Comparison of ENCODE assay signal across 10 mouse cellular contexts in the genomic region with DNA sequence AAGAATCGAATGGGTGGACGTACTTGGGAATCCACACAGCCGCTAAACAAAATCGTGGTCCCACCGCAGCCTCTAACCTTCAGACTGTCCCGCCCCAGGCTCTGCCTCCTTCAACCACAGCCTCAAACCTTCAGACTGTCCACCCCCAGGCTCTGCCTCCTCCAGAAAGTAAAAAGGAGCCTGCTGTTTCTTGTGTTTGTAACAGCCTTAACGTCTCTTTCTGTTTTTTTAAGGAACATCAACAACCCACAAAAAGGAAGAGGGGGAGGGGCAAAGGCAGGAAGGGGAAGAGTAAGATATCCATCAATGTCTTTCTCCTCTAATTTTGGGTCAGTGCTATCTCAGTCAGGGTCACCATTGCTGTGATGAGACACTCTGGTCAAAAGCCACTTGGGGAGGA. TPM values are rescaled to one million over a fixed set of nuclear protein-coding genes. Genes with fewer than 3 reads are reported as not detected.
DNase-seq lines count a peak whose midpoint lies in the region; ATAC-seq and TF ChIP-seq lines count a peak whose summit lies in the region.
"Had no signal": no experiment of that assay in that cellular context is flagged by ENCODE, and none has a peak within 500 bp of the region (broad histone marks: within the 10 kb centered on the region; RNA-seq: fewer than 3 reads in every experiment).

No protein-coding gene starts in this region.

- H3K27me3 ChIP-seq in kidney, embryonic 15.5 days: no peaks in the 10 kb centered on the region
- H3K27me3 ChIP-seq: embryonic facial prominence, embryonic 12.5 days; Patski had no signal

- DNase-seq in layer of hippocampus, adult 2 months (ENCODE audit: low spot score in 2 of 2): no peak
- no peak for DNase-seq in layer of hippocampus, adult 18-20 months (ENCODE audit: low spot score in 2 of 2)
- peak; percentile 47 for DNase-seq in lung, postnatal 25 days (ENCODE audit: low spot score)
- DNase-seq in thymus, postnatal 0 days (ENCODE audit: low spot score): peak; percentile 37
- DNase-seq in cerebellum, adult 11 months: no peak
- DNase-seq in Muller cell, postnatal 12 days (ENCODE audit: inconsistent ontology term): no peak
- DNase-seq in cerebellum, adult 8-10 months: no peak

- no peaks in the 10 kb centered on the region for H3K9me3 ChIP-seq in kidney, embryonic 15.5 days (replicated peaks)
- H3K9me3 ChIP-seq: embryonic facial prominence, embryonic 12.5 days had no signal

- WGBS in kidney, embryonic 15.5 days: 62% methylated on average over 7 of the region's 7 CpGs

- no peak for TF ChIP-seq CTCF in layer of hippocampus, adult 2 months (conservative IDR thresholded peaks at IDR 0.05)

- H3K4me3 ChIP-seq in layer of hippocampus, adult 2 months: no peak overlapping the region
- H3K4me3 ChIP-seq in kidney, embryonic 15.5 days (replicated peaks): no peak overlapping the region
- H3K4me3 ChIP-seq: embryonic facial prominence, embryonic 12.5 days had no signal

- ATAC-seq in kidney, embryonic 15.5 days (replicated peaks; ENCODE audit: low FRiP score): no peak
- ATAC-seq: Patski had no signal

- H3K9ac ChIP-seq in kidney, embryonic 15.5 days: no peak overlapping the region
- H3K9ac ChIP-seq: embryonic facial prominence, embryonic 12.5 days had no signal

- H3K4me1 ChIP-seq in kidney, embryonic 15.5 days: peaks cover 27% of the 10 kb centered on the region

- no peak overlapping the region for H3K4me2 ChIP-seq in kidney, embryonic 15.5 days
- H3K4me2 ChIP-seq: embryonic facial prominence, embryonic 12.5 days had no signal

- peak overlapping the region; percentile 39; the same call in 1 of the 2 replicates for H3K27ac ChIP-seq in layer of hippocampus, adult 2 months
- H3K27ac ChIP-seq in kidney, embryonic 15.5 days: peak overlapping the region; percentile 56
- H3K27ac ChIP-seq: embryonic facial prominence, embryonic 12.5 days had no signal

- H3K36me3 ChIP-seq in kidney, embryonic 15.5 days: no peaks in the 10 kb centered on the region
- H3K36me3 ChIP-seq: embryonic facial prominence, embryonic 12.5 days had no signal

RNA-seq across cellular contexts. Expression of a gene that starts 25.2 kb away (rescaled TPM):
- total RNA-seq in layer of hippocampus, adult 2 months (2021): 10 to 100 TPM; 49.2 to 53.1 TPM
- total RNA-seq in layer of hippocampus, adult 18-20 months (2021): 10 to 100 TPM; 53.9 to 56.4 TPM
- 25.7 and 27.7 TPM in 2 replicates for polyA plus RNA-seq in kidney, embryonic 15.5 days (2015; fragmentation: Nextera tagmentation; extraction: Ambion mirVana)
- 5.2 and 6.0 TPM in 2 replicates for polyA plus RNA-seq in thymus, postnatal 0 days (2015; fragmentation: Nextera tagmentation; extraction: Ambion mirVana)

Comparison
In these comparisons a context has a peak if more than half of its experiments do, and no peak if none do; other contexts are left out.
1. DNase-seq: peak in lung, postnatal 25 days (single experiment) and thymus, postnatal 0 days (single experiment); none in layer of hippocampus, adult 2 months (0 of 2), layer of hippocampus, adult 18-20 months (0 of 2), cerebellum, adult 11 months (single experiment), Muller cell, postnatal 12 days (single experiment) and cerebellum, adult 8-10 months (single experiment).